Mouse (Mus musculus): ENCODE measurements around the gene Abcb1a.
"Not testable (repeated sequence)": the region's sequence is repeated elsewhere in the genome, so short reads cannot be mapped to it uniquely, and the experiment has no call there.

DNA sequence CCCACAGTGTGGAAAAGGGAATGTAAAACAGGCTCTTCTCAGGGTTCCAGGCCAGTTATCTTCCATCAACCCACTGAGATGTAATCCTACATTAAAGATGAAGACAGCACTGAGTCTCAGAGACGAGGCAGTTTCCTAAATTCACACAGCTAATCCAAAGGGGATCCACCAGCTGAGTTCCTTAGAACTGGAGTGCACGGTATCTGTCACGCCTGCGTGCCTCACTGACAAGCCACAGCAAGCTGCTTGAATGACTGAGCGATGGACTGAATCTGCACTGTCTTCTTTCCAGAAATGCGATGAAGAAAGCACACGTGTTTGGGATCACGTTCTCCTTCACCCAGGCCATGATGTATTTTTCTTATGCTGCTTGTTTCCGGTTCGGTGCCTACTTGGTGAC, 73.4 kb downstream of the Abcb1a start:
- not testable (repeated sequence) for TF ChIP-seq EP300, CTCF (IDR thresholded peaks at IDR 0.05; ENCODE audit: low read depth)
